9 mouse cellular contexts compared by ENCODE assay signal in the genomic region with DNA sequence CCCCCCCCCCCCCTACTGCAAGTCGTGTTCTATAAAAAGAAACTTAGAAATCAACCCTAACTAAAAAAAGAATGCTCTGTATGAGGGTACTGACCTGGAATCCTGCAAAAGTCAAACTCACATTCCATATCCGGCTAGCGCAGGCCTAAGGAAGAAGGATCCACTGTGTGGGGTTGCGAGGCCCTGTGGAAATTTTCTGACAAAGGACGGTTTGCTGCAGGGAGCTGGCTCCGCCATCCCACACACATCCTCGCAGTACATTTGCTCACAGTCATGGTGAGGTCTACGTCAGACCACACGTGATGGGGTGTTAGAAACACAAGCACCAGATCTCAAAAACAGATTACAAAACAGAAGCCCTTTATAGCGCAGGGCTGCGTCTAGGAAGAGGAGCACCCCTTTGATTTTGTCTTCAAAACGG. TPM values are rescaled to one million over a fixed set of nuclear protein-coding genes. Genes with fewer than 3 reads are reported as not detected.
DNase-seq lines count a peak whose midpoint lies in the region; ATAC-seq and TF ChIP-seq lines count a peak whose summit lies in the region.
"Had no signal": no experiment of that assay in that cellular context is flagged by ENCODE, and none has a peak within 500 bp of the region (broad histone marks: within the 10 kb centered on the region; RNA-seq: fewer than 3 reads in every experiment).

No protein-coding gene starts in this region.

- no peaks in the 10 kb centered on the region; the same call in 1 of the 2 replicates for H3K4me1 ChIP-seq in kidney, adult 2 months (ENCODE audit: control insufficient read depth, insufficient read depth, low read length)
- 0 out of 2 replicates have a peak, but pooled peaks cover 3% of the 10 kb centered on the region for H3K4me1 ChIP-seq in embryonic facial prominence, embryonic 12.5 days
- H3K4me1 ChIP-seq in stomach, embryonic 14.5 days (ENCODE audit: control insufficient read depth, insufficient read depth, low read length) = no peaks in the 10 kb centered on the region
- H3K4me1 ChIP-seq in forebrain, embryonic 12.5 days = no peaks in the 10 kb centered on the region

- no peak overlapping the region for H3K4me2 ChIP-seq in embryonic facial prominence, embryonic 12.5 days (replicated peaks)
- H3K4me2 ChIP-seq in stomach, embryonic 14.5 days (replicated peaks; ENCODE audit: low read depth, low read length) = no peak overlapping the region
- no peak overlapping the region for H3K4me2 ChIP-seq in forebrain, embryonic 12.5 days

- ATAC-seq in embryonic facial prominence, embryonic 12.5 days (ENCODE audit: insufficient number of reproducible peaks, insufficient read depth, low FRiP score, low TSS enrichment) = no peak
- ATAC-seq in stomach, embryonic 14.5 days (ENCODE audit: insufficient number of reproducible peaks, insufficient read depth, low FRiP score, low read depth) = no peak
- ATAC-seq in forebrain, embryonic 12.5 days (ENCODE audit: low FRiP score) = no peak

- H3K27ac ChIP-seq in kidney, adult 2 months (ENCODE audit: insufficient read depth, low read depth, low read length) = peak overlapping the region; percentile 70
- peak overlapping the region; percentile 50; the same call in 1 of the 2 replicates for H3K27ac ChIP-seq in embryonic facial prominence, embryonic 12.5 days
- peak overlapping the region; percentile 91 for H3K27ac ChIP-seq in layer of hippocampus, adult 2 months
- peak overlapping the region; percentile 34; the same call in 1 of the 2 replicates for H3K27ac ChIP-seq in stomach, embryonic 14.5 days (ENCODE audit: low read length)
- H3K27ac ChIP-seq in forebrain, embryonic 12.5 days = no peak overlapping the region

- TF ChIP-seq CTCF in kidney, adult 2 months (conservative IDR thresholded peaks at IDR 0.05; ENCODE audit: insufficient read depth, insufficient read length, low read depth, low read length) = no peak
- no peak for TF ChIP-seq CTCF in layer of hippocampus, adult 2 months (conservative IDR thresholded peaks at IDR 0.05)

- peak; percentile 57 for DNase-seq in kidney, adult 2 months
- no peak for DNase-seq in kidney, adult 9 months
- peak; percentile 74 to 84 for DNase-seq in layer of hippocampus, adult 2 months (ENCODE audit: low spot score in 2 of 2)
- DNase-seq in cerebellum, postnatal 10 days = no peak
- DNase-seq in spleen, postnatal 14 days (ENCODE audit: low spot score in 2 of 2) = no peak

- 55% methylated on average over 12 of the region's 12 CpGs for WGBS in kidney, adult 2 months
- 76% methylated on average over 12 of the region's 12 CpGs for WGBS in embryonic facial prominence, embryonic 12.5 days
- 70% methylated on average over 12 of the region's 12 CpGs for WGBS in stomach, embryonic 14.5 days
- WGBS in forebrain, embryonic 12.5 days = 78% methylated on average over 12 of the region's 12 CpGs

- H3K9ac ChIP-seq in embryonic facial prominence, embryonic 12.5 days = no peak overlapping the region
- H3K9ac ChIP-seq in stomach, embryonic 14.5 days (replicated peaks; ENCODE audit: low read depth, low read length) = no peak overlapping the region
- no peak overlapping the region for H3K9ac ChIP-seq in forebrain, embryonic 12.5 days

- no peak for TF ChIP-seq POLR2A in kidney, adult 2 months (IDR thresholded peaks at IDR 0.05; ENCODE audit: low read depth, low read length)

- no peaks in the 10 kb centered on the region for H3K27me3 ChIP-seq in kidney, adult 2 months (replicated peaks; ENCODE audit: control insufficient read depth, insufficient read depth, low read length)
- H3K27me3 ChIP-seq in embryonic facial prominence, embryonic 12.5 days = no peaks in the 10 kb centered on the region
- H3K27me3 ChIP-seq in stomach, embryonic 14.5 days (ENCODE audit: control insufficient read depth, insufficient read depth, low read length) = no peaks in the 10 kb centered on the region
- H3K27me3 ChIP-seq in forebrain, embryonic 12.5 days = no peaks in the 10 kb centered on the region

- no peak overlapping the region for H3K4me3 ChIP-seq in kidney, adult 2 months (ENCODE audit: insufficient read depth, low read depth, low read length)
- no peak overlapping the region for H3K4me3 ChIP-seq in embryonic facial prominence, embryonic 12.5 days
- peak overlapping the region; percentile 49 for H3K4me3 ChIP-seq in layer of hippocampus, adult 2 months
- H3K4me3 ChIP-seq in stomach, embryonic 14.5 days (ENCODE audit: low read depth, low read length) = no peak overlapping the region
- no peak overlapping the region for H3K4me3 ChIP-seq in forebrain, embryonic 12.5 days (replicated peaks)
- H3K4me3 ChIP-seq: erythroblast, embryonic 14.5 days had no signal

- H3K9me3 ChIP-seq in embryonic facial prominence, embryonic 12.5 days = peaks cover 5% of the 10 kb centered on the region; the same call in 1 of the 2 replicates
- no peaks in the 10 kb centered on the region for H3K9me3 ChIP-seq in stomach, embryonic 14.5 days (ENCODE audit: control insufficient read depth, low read depth, low read length)
- 0 out of 2 replicates have a peak, but pooled peaks cover 6% of the 10 kb centered on the region for H3K9me3 ChIP-seq in forebrain, embryonic 12.5 days

- H3K36me3 ChIP-seq in kidney, adult 2 months (ENCODE audit: control insufficient read depth, insufficient read depth, low read length) = no peaks in the 10 kb centered on the region
- H3K36me3 ChIP-seq in embryonic facial prominence, embryonic 12.5 days = peaks cover 8% of the 10 kb centered on the region; the same call in 1 of the 2 replicates
- peaks cover 3% of the 10 kb centered on the region; the same call in 1 of the 2 replicates for H3K36me3 ChIP-seq in stomach, embryonic 14.5 days (ENCODE audit: control insufficient read depth, insufficient read depth, low read length)
- H3K36me3 ChIP-seq in forebrain, embryonic 12.5 days (replicated peaks) = peaks cover 5% of the 10 kb centered on the region; the same call in 1 of the 2 replicates

RNA-seq across cellular contexts. Expression of a gene that starts 56.5 kb away (rescaled TPM):
- 10.2 and 12.9 TPM in 2 replicates for polyA plus RNA-seq in kidney, adult 2 months (2012; rRNA removed)
- polyA plus RNA-seq in embryonic facial prominence, embryonic 12.5 days (2016; fragmentation: Nextera tagmentation; extraction: Ambion mirVana) = 10.5 and 12.3 TPM in 2 replicates
- 10 to 100 TPM; 57.9 to 65.3 TPM for total RNA-seq in layer of hippocampus, adult 2 months (2021)
- polyA plus RNA-seq in stomach, embryonic 14.5 days (2014; fragmentation: Nextera tagmentation; extraction: Ambion mirVana) = 23.0 and 25.5 TPM in 2 replicates
- polyA plus RNA-seq in forebrain, embryonic 12.5 days (2016; fragmentation: Nextera tagmentation; extraction: Ambion mirVana) = 14.7 and 15.7 TPM in 2 replicates

Comparison
In these comparisons a context has a peak if more than half of its experiments do, and no peak if none do; other contexts are left out.
1. DNase-seq: peak in kidney, adult 2 months (single experiment) and layer of hippocampus, adult 2 months (2 of 2); none in kidney, adult 9 months (single experiment), cerebellum, postnatal 10 days (0 of 2) and spleen, postnatal 14 days (0 of 2).